28 mouse cellular contexts compared by ENCODE assay signal in the genomic region with DNA sequence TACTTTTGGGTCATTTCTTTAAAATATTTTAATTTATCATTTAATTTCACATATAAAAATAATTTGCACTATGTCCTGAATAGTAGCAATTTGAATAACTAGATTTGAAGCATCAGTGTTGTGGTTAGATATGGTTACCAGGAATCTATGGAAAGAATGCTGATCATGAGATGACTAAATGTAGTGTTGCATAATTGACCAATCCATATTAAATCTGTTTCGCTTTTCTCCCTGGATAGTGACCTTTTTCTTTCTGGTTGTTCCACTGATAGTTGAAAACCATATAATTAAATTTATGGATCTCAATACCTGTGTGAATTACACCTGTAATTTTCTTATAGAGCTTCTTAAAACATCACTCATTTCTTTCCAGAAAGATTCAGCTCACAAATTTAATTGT.
"Had no signal": no experiment of that assay in that cellular context is flagged by ENCODE, and none has a peak within 500 bp of the region (broad histone marks: within the 10 kb centered on the region; RNA-seq: fewer than 3 reads in every experiment).

No protein-coding gene starts in this region.

- ATAC-seq: hindbrain, postnatal 0 days; intestine, embryonic 16.5 days; liver, embryonic 12.5 days had no signal

- H3K27ac ChIP-seq: gastrocnemius, adult 2 months; heart, adult 2 months; heart, embryonic 13.5 days; heart, embryonic 15.5 days; hindbrain, embryonic 13.5 days; hindbrain, embryonic 15.5 days; hindbrain, postnatal 0 days; kidney, embryonic 15.5 days; kidney, postnatal 0 days; limb, embryonic 13.5 days; limb, embryonic 15.5 days; liver, embryonic 12.5 days; liver, embryonic 14.5 days had no signal

- DNase-seq: gastrocnemius, adult 2 months; gastrocnemius, postnatal 14 days; gastrocnemius, postnatal 36 days; heart, adult 11 months; heart, adult 2 months; heart, postnatal 14 days; heart, postnatal 36 days; kidney, adult 11 months; kidney, adult 2 months; kidney, adult 9 months; kidney, postnatal 14 days; kidney, postnatal 36 days; layer of hippocampus, adult 9-11 months; layer of hippocampus, postnatal 36 days; left cerebral cortex, postnatal 4 days had no signal

- H3K9me3 ChIP-seq: heart, embryonic 13.5 days; heart, embryonic 15.5 days; hindbrain, embryonic 13.5 days; hindbrain, embryonic 15.5 days; kidney, embryonic 15.5 days; limb, embryonic 13.5 days; limb, embryonic 15.5 days; liver, embryonic 12.5 days had no signal

- H3K4me1 ChIP-seq: heart, embryonic 13.5 days; heart, embryonic 15.5 days; hindbrain, embryonic 13.5 days; hindbrain, embryonic 15.5 days; kidney, embryonic 15.5 days; limb, embryonic 13.5 days; limb, embryonic 15.5 days; liver, embryonic 12.5 days had no signal

- H3K9ac ChIP-seq: heart, embryonic 13.5 days; heart, embryonic 15.5 days; hindbrain, embryonic 13.5 days; hindbrain, embryonic 15.5 days; kidney, embryonic 15.5 days; limb, embryonic 13.5 days; limb, embryonic 15.5 days; liver, embryonic 12.5 days; liver, embryonic 14.5 days had no signal

- H3K27me3 ChIP-seq: heart, embryonic 13.5 days; heart, embryonic 15.5 days; hindbrain, embryonic 13.5 days; hindbrain, embryonic 15.5 days; kidney, embryonic 15.5 days; limb, embryonic 13.5 days; limb, embryonic 15.5 days; liver, embryonic 12.5 days had no signal

- H3K4me2 ChIP-seq: heart, embryonic 11.5 days; heart, embryonic 13.5 days; heart, embryonic 15.5 days; hindbrain, embryonic 13.5 days; hindbrain, embryonic 15.5 days; kidney, embryonic 15.5 days; limb, embryonic 13.5 days; limb, embryonic 15.5 days; liver, embryonic 12.5 days had no signal

- H3K36me3 ChIP-seq: heart, embryonic 13.5 days; heart, embryonic 15.5 days; hindbrain, embryonic 13.5 days; hindbrain, embryonic 15.5 days; kidney, embryonic 15.5 days; limb, embryonic 13.5 days; limb, embryonic 15.5 days; liver, embryonic 12.5 days had no signal

- H3K4me3 ChIP-seq: gastrocnemius, adult 2 months; heart, adult 2 months; heart, embryonic 13.5 days; heart, embryonic 15.5 days; hindbrain, embryonic 13.5 days; hindbrain, embryonic 15.5 days; kidney, embryonic 15.5 days; limb, embryonic 13.5 days; limb, embryonic 15.5 days; liver, embryonic 12.5 days had no signal
